Mouse (Mus musculus) stomach, embryonic 15.5 days (tissue): ENCODE results near the gene Ccdc50. TPM values are rescaled to one million over a fixed set of nuclear protein-coding genes. Genes with fewer than 3 reads are reported as not detected.

Experiments used
- ATAC-seq: fragments of 200-750 bp; cut with Nextera tagmentation; 2 replicates; pipeline ENCODE4 v1.8.0; 2017; ENCODE audit warnings: low read depth, moderate number of reproducible peaks, moderate TSS enrichment; ENCODE audit not compliant: insufficient read depth, low FRiP score
- H3K27ac ChIP-seq: fragments of 300-500 bp; sonication (generic); 2 replicates; pipeline ENCODE4 v1.5.1; 2015; ENCODE audit warnings: mild to moderate bottlenecking, inconsistent platforms
- H3K27me3 ChIP-seq: fragments of 300-500 bp; sonication (generic); replicated peaks from 2 replicates; pipeline ENCODE4 v1.6.1; 2015; ENCODE audit warnings: inconsistent platforms
- H3K36me3 ChIP-seq: fragments of 300-500 bp; sonication (generic); 2 replicates; pipeline ENCODE4 v1.6.1; 2015; ENCODE audit warnings: inconsistent platforms
- H3K4me1 ChIP-seq: fragments of 300-500 bp; sonication (generic); 2 replicates; pipeline ENCODE4 v1.6.1; 2015; ENCODE audit warnings: inconsistent platforms
- H3K4me2 ChIP-seq: fragments of 300-500 bp; sonication (generic); 2 replicates; pipeline ENCODE4 v1.6.1; 2015; ENCODE audit warnings: mild to moderate bottlenecking, inconsistent platforms
- H3K4me3 ChIP-seq: fragments of 300-500 bp; sonication (generic); replicated peaks from 2 replicates; pipeline ENCODE4 v1.5.1; 2015; ENCODE audit warnings: inconsistent platforms
- H3K9ac ChIP-seq: fragments of 300-500 bp; sonication (generic); 2 replicates; pipeline ENCODE4 v1.6.1; 2015; ENCODE audit warnings: inconsistent platforms
- H3K9me3 ChIP-seq: fragments of 300-500 bp; sonication (generic); 2 replicates; pipeline ENCODE4 v1.6.1; 2016; ENCODE audit warnings: inconsistent platforms
- WGBS: fragments of 180-500 bp; shearing (Covaris S2); methylation state at CpG from one replicate; pipeline ENCODE4 v1.1.7; 2015; 5-methylcytosine and 5-hydroxymethylcytosine counted together
- polyA plus RNA-seq: library from polyadenylated mRNA; unstranded; fragments of >200 nt; fragmentation: Nextera tagmentation; extraction: Ambion mirVana; gene quantifications from 2 replicates; pipeline ENCODE4 v1.2.1, GENCODE M21; 2015

Ccdc50 gene
- polyA plus RNA-seq, 1 experiment from 2014 or later = 41.1 TPM

GRCm38 (mm10) chr16:27453823-27454222 is 65.2 kb downstream of the Ccdc50 start:
- Histone ChIP-seq H3K4me2 (no peak overlapping the region), H3K4me3 (no peak overlapping the region), H3K27me3 (no peaks in the 10 kb centered on the region), H3K9ac (no peak overlapping the region), H3K27ac (no peak overlapping the region), H3K4me1 (no peaks in the 10 kb centered on the region), H3K9me3 (no peaks in the 10 kb centered on the region), H3K36me3 (no peaks in the 10 kb centered on the region; the same call in 1 of the 2 replicates)
- ATAC-seq = no peak
- WGBS = 84% methylated on average over 2 of the region's 2 CpGs

DNA sequence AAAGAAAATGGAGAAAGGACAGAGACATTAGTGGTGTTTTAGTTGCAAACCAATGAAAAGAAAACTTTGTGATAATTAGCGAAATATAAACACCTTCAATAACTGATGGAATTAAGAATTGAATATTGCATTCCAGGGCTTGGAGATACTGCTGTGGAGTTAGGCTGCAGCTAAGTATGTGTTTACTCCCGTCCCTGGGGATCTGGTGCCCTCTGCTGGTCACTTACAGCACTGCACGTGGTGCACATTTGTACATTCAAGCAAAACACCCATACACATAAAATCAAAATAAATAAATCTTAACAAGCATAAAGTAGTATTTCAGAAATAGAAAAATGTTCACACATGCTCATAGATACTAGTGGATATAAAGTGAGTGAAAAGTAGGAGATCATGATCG is 68.6 kb downstream of the Ccdc50 start:
- ATAC-seq = no peak
- H3K4me1 ChIP-seq = no peaks in the 10 kb centered on the region

DNA sequence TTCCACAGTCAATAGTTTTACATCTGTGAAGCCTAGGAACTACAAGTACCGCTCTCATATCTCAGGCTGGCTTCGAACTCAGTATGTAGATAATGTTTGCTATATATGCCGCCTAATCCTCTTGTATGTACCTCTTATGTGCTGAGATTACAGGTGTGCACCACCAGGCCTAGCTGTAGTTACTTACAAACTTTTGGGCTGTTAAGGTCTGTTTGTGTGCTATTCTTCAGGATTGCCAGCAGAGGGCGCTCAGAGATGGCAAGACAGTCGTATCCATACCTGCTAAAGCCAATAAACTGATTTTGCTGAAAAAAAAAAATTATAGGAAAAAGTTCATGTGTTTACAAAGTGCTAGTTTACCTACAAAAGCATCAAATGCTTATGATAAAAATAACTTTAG is 80.1 kb downstream of the Ccdc50 start:
- WGBS = 25% methylated on average over 5 of the region's 5 CpGs
- no peaks in the 10 kb centered on the region for H3K4me1 ChIP-seq
- no peak overlapping the region for H3K4me2 ChIP-seq
- H3K36me3 ChIP-seq = no peaks in the 10 kb centered on the region
- H3K9me3 ChIP-seq = no peaks in the 10 kb centered on the region
- H3K9ac ChIP-seq = no peak overlapping the region
- no peak overlapping the region for H3K27ac ChIP-seq
- H3K4me3 ChIP-seq = no peak overlapping the region
- no peak for ATAC-seq
- no peaks in the 10 kb centered on the region for H3K27me3 ChIP-seq

More for the DNA sequence above, 68.6 kb downstream of the Ccdc50 start:
- 17% methylated on average over 4 of the region's 4 CpGs for WGBS
- Histone ChIP-seq H3K9ac (no peak overlapping the region), H3K27me3 (no peaks in the 10 kb centered on the region), H3K4me3 (no peak overlapping the region), H3K36me3 (no peaks in the 10 kb centered on the region), H3K9me3 (no peaks in the 10 kb centered on the region), H3K4me2 (no peak overlapping the region), H3K27ac (no peak overlapping the region)

- no peaks in the 10 kb centered on the region for H3K27me3 ChIP-seq
- no peaks in the 10 kb centered on the region for H3K4me1 ChIP-seq
- no peak overlapping the region for H3K9ac ChIP-seq
- no peak overlapping the region for H3K27ac ChIP-seq
- H3K9me3 ChIP-seq = no peaks in the 10 kb centered on the region
- no peaks in the 10 kb centered on the region for H3K36me3 ChIP-seq
- H3K4me2 ChIP-seq = no peak overlapping the region
- ATAC-seq = no peak
- WGBS = 52% methylated on average over 6 of the region's 6 CpGs
- no peak overlapping the region for H3K4me3 ChIP-seq
Observed at GRCm38 (mm10) chr16:27471389-27471788, 82.7 kb downstream of the Ccdc50 start.

DNA sequence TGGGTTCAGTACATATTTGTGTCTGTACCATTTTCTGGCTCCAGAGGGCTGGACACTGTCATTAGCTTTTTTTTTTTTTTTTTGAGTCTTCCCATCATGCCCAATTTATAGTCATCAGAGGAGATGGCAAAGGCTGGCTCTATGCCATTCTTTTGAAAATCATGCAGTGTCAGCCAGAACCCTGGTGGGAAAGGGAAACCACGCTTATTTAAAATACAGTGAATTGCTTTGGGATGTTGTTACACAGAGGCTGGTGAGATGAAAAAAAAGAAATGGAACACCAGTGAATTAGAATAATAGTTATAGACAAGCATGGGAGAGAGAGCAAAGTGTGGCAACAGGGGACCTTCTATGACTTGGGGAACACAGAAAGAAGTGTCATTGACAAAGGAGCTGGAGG is 95.2 kb downstream of the Ccdc50 start:
- 68% methylated on average over 1 of the region's 1 CpGs for WGBS
- H3K9me3 ChIP-seq = no peaks in the 10 kb centered on the region
- H3K4me3 ChIP-seq = no peak overlapping the region
- H3K27ac ChIP-seq = no peak overlapping the region
- no peaks in the 10 kb centered on the region for H3K4me1 ChIP-seq
- no peaks in the 10 kb centered on the region for H3K27me3 ChIP-seq
- ATAC-seq = no peak
- no peak overlapping the region for H3K9ac ChIP-seq
- H3K4me2 ChIP-seq = no peak overlapping the region
- no peaks in the 10 kb centered on the region for H3K36me3 ChIP-seq

Other genes with a start within 250 kb of the Ccdc50 start
- gene Ostn, start 81.4 kb upstream of the Ccdc50 start, polyA plus RNA-seq = not detected in 2 replicates
- 0.22 and 0.27 TPM in 2 replicates for gene Uts2b, start 18.6 kb upstream of the Ccdc50 start, polyA plus RNA-seq